Comparison of ENCODE assay signal across 13 mouse cellular contexts in genomic region chrX:52791944-52792719, GRCm38 (mm10). TPM values are rescaled to one million over a fixed set of nuclear protein-coding genes. Genes with fewer than 3 reads are reported as not detected.
DNase-seq lines count a peak whose midpoint lies in the region; ATAC-seq and TF ChIP-seq lines count a peak whose summit lies in the region.
"Had no signal": no experiment of that assay in that cellular context is flagged by ENCODE, and none has a peak within 500 bp of the region (broad histone marks: within the 10 kb centered on the region; RNA-seq: fewer than 3 reads in every experiment).

No protein-coding gene starts in this region.

- no peaks in the 10 kb centered on the region; the same call in 1 of the 2 replicates for H3K4me1 ChIP-seq in kidney, adult 2 months (ENCODE audit: control insufficient read depth, insufficient read depth, low read length)
- H3K4me1 ChIP-seq in embryonic facial prominence, embryonic 10.5 days, result peaks cover 24% of the 10 kb centered on the region
- H3K4me1 ChIP-seq in intestine, embryonic 16.5 days (ENCODE audit: control insufficient read depth, insufficient read depth, low read length), result no peaks in the 10 kb centered on the region
- peaks cover 8% of the 10 kb centered on the region; the same call in 1 of the 2 replicates for H3K4me1 ChIP-seq in midbrain, embryonic 15.5 days
- H3K4me1 ChIP-seq: heart, embryonic 13.5 days had no signal

- H3K4me2 ChIP-seq in intestine, embryonic 16.5 days (ENCODE audit: low read depth, low read length), result peak overlapping the region; percentile 22; the same call in 1 of the 2 replicates
- H3K4me2 ChIP-seq in midbrain, embryonic 15.5 days, result peak overlapping the region; percentile 51

- TF ChIP-seq POLR2A in kidney, adult 2 months (IDR thresholded peaks at IDR 0.05; ENCODE audit: low read depth, low read length), result no peak

- H3K4me3 ChIP-seq in kidney, adult 2 months (ENCODE audit: insufficient read depth, low read depth, low read length), result peak overlapping the region; percentile 21
- H3K4me3 ChIP-seq in embryonic facial prominence, embryonic 10.5 days, result peak overlapping the region; percentile 14; the same call in 1 of the 2 replicates
- H3K4me3 ChIP-seq in intestine, embryonic 16.5 days (ENCODE audit: low read length), result no peak overlapping the region
- H3K4me3 ChIP-seq in midbrain, embryonic 15.5 days, result peak overlapping the region; percentile 49; the same call in 1 of the 2 replicates
- H3K4me3 ChIP-seq: erythroblast, embryonic 14.5 days had no signal

- peak overlapping the region; percentile 91 for H3K27ac ChIP-seq in kidney, adult 2 months (ENCODE audit: insufficient read depth, low read depth, low read length)
- no peak overlapping the region for H3K27ac ChIP-seq in embryonic facial prominence, embryonic 10.5 days (replicated peaks)
- peak overlapping the region; percentile 66 for H3K27ac ChIP-seq in intestine, embryonic 16.5 days (ENCODE audit: low read length)
- no peak overlapping the region for H3K27ac ChIP-seq in midbrain, embryonic 15.5 days
- H3K27ac ChIP-seq: heart, embryonic 13.5 days; limb, embryonic 13.5 days had no signal

- ATAC-seq in intestine, embryonic 16.5 days, result peak; percentile 69
- ATAC-seq in midbrain, embryonic 15.5 days (replicated peaks), result no peak
- ATAC-seq in cerebellum, adult (ENCODE audit: insufficient number of reproducible peaks, low FRiP score, low TSS enrichment), result no peak

- TF ChIP-seq CTCF in kidney, adult 2 months (conservative IDR thresholded peaks at IDR 0.05; ENCODE audit: insufficient read depth, insufficient read length, low read depth, low read length), result no peak

- H3K27me3 ChIP-seq in kidney, adult 2 months (replicated peaks; ENCODE audit: control insufficient read depth, insufficient read depth, low read length), result no peaks in the 10 kb centered on the region
- H3K27me3 ChIP-seq in embryonic facial prominence, embryonic 10.5 days (replicated peaks; ENCODE audit: low read depth, poor library complexity, severe bottlenecking), result no peaks in the 10 kb centered on the region
- no peaks in the 10 kb centered on the region for H3K27me3 ChIP-seq in intestine, embryonic 16.5 days (replicated peaks; ENCODE audit: control insufficient read depth, insufficient read depth, low read length)
- no peaks in the 10 kb centered on the region for H3K27me3 ChIP-seq in midbrain, embryonic 15.5 days (replicated peaks)
- H3K27me3 ChIP-seq: heart, embryonic 13.5 days had no signal

- WGBS in kidney, adult 2 months, result 28% methylated on average over 10 of the region's 10 CpGs
- WGBS in embryonic facial prominence, embryonic 10.5 days, result 52% methylated on average over 10 of the region's 10 CpGs
- 36% methylated on average over 9 of the region's 10 CpGs for WGBS in intestine, embryonic 16.5 days
- WGBS in midbrain, embryonic 15.5 days, result 47% methylated on average over 10 of the region's 10 CpGs

- H3K9ac ChIP-seq in intestine, embryonic 16.5 days (ENCODE audit: low read depth, low read length), result no peak overlapping the region
- H3K9ac ChIP-seq in midbrain, embryonic 15.5 days, result no peak overlapping the region
- H3K9ac ChIP-seq: limb, embryonic 13.5 days had no signal

- H3K36me3 ChIP-seq in kidney, adult 2 months (ENCODE audit: control insufficient read depth, insufficient read depth, low read length), result no peaks in the 10 kb centered on the region
- no peaks in the 10 kb centered on the region for H3K36me3 ChIP-seq in embryonic facial prominence, embryonic 10.5 days (replicated peaks)
- no peaks in the 10 kb centered on the region for H3K36me3 ChIP-seq in intestine, embryonic 16.5 days (ENCODE audit: control insufficient read depth, insufficient read depth, low read length)
- H3K36me3 ChIP-seq in midbrain, embryonic 15.5 days (replicated peaks), result no peaks in the 10 kb centered on the region
- H3K36me3 ChIP-seq: heart, embryonic 13.5 days; limb, embryonic 13.5 days had no signal

- H3K9me3 ChIP-seq in embryonic facial prominence, embryonic 10.5 days, result no peaks in the 10 kb centered on the region
- H3K9me3 ChIP-seq in intestine, embryonic 16.5 days (ENCODE audit: control insufficient read depth, low read length), result no peaks in the 10 kb centered on the region
- no peaks in the 10 kb centered on the region for H3K9me3 ChIP-seq in midbrain, embryonic 15.5 days
- H3K9me3 ChIP-seq: heart, embryonic 13.5 days; limb, embryonic 13.5 days had no signal

- DNase-seq in kidney, adult 2 months, result peak; percentile 31
- DNase-seq in kidney, adult 18-20 months, result no peak
- no peak for DNase-seq in embryonic facial prominence, embryonic 10.5 days (ENCODE audit: low spot score)
- DNase-seq in T-cell, adult 2 months (ENCODE audit: low spot score), result no peak
- no peak for DNase-seq in heart, adult 11 months
- DNase-seq: cerebellum, adult 9-11 months; right cerebral cortex, adult 18-20 months had no signal

RNA-seq across cellular contexts. Expression of gene Ccdc160, which starts 1.1 kb away (rescaled TPM):
- polyA plus RNA-seq in kidney, adult 2 months (2012; rRNA removed), result 1.0 and 1.1 TPM in 2 replicates
- polyA plus RNA-seq in embryonic facial prominence, embryonic 10.5 days (2016; fragmentation: Nextera tagmentation; extraction: Ambion mirVana), result 5.0 and 5.8 TPM in 2 replicates
- 5.7 TPM in 2 replicates for polyA plus RNA-seq in intestine, embryonic 16.5 days (2015; fragmentation: Nextera tagmentation; extraction: Ambion mirVana)
- 5.8 and 7.9 TPM in 2 replicates for polyA plus RNA-seq in midbrain, embryonic 15.5 days (2015; fragmentation: Nextera tagmentation; extraction: Ambion mirVana)
- polyA plus RNA-seq: erythroblast, embryonic 14.5 days had no signal

Comparison
In these comparisons a context has a peak if more than half of its experiments do, and no peak if none do; other contexts are left out.
1. H3K27ac ChIP-seq: peak in kidney, adult 2 months (single experiment) and intestine, embryonic 16.5 days (single experiment); none in embryonic facial prominence, embryonic 10.5 days (single experiment) and midbrain, embryonic 15.5 days (single experiment).